Mouse (Mus musculus) forebrain, postnatal 0 days (tissue): Measurements from ENCODE around the gene Hfe. TPM values are rescaled to one million over a fixed set of nuclear protein-coding genes. Genes with fewer than 3 reads are reported as not detected.

Source experiments
- ATAC-seq: fragments of 200-750 bp; cut with Nextera tagmentation; 2 replicates; pipeline ENCODE4 v1.8.0; 2017; ENCODE audit warnings: mild to moderate bottlenecking, moderate library complexity
- DNase-seq: peaks from one replicate; pipeline ENCODE4 v3.0.0-alpha.2; 2015
- H3K27ac ChIP-seq: fragments of 300-500 bp; sonication (generic); 2 replicates; pipeline ENCODE4 v1.5.1; 2014; ENCODE audit warnings: low read depth, mild to moderate bottlenecking, antibody characterized with exemption, low read length, moderate library complexity, mixed read lengths
- H3K27me3 ChIP-seq: fragments of 300-500 bp; sonication (generic); 2 replicates; pipeline ENCODE4 v1.6.1; 2014; ENCODE audit warnings: mild to moderate bottlenecking, low read length, mixed read lengths; ENCODE audit not compliant: insufficient read depth
- H3K36me3 ChIP-seq: fragments of 300-500 bp; sonication (generic); 2 replicates; pipeline ENCODE4 v1.6.1; 2014; ENCODE audit warnings: mild to moderate bottlenecking, moderate library complexity; ENCODE audit not compliant: insufficient read depth
- H3K4me1 ChIP-seq: fragments of 300-500 bp; sonication (generic); 2 replicates; pipeline ENCODE4 v1.6.1; 2014; ENCODE audit warnings: antibody characterized with exemption; ENCODE audit not compliant: insufficient read depth
- H3K4me2 ChIP-seq: fragments of 300-500 bp; sonication (generic); 2 replicates; pipeline ENCODE4 v1.6.1; 2014; ENCODE audit warnings: low read depth, mild to moderate bottlenecking, moderate library complexity
- H3K4me3 ChIP-seq: fragments of 300-500 bp; sonication (generic); 2 replicates; pipeline ENCODE4 v1.5.1; 2014; ENCODE audit warnings: low read depth, low read length, mixed read lengths
- H3K9ac ChIP-seq: fragments of 300-500 bp; sonication (generic); 2 replicates; pipeline ENCODE4 v1.6.1; 2014; ENCODE audit warnings: mild to moderate bottlenecking
- H3K9me3 ChIP-seq: fragments of 300-500 bp; sonication (generic); 2 replicates; pipeline ENCODE4 v1.6.1; 2016; ENCODE audit warnings: low read length
- CTCF ChIP-seq: sonication (generic); IDR thresholded peaks from 2 replicates; pipeline ENCODE4 v1.5.1; 2016; ENCODE audit warnings: antibody characterized with exemption, control low read depth, low read depth
- WGBS: fragments of 180-500 bp; shearing (Covaris S2); extraction: QIAGEN DNeasy Blood & Tissue Kit; methylation state at CpG from one replicate; pipeline ENCODE4 v1.1.7; 2014; 5-methylcytosine and 5-hydroxymethylcytosine counted together
- polyA plus RNA-seq: library from polyadenylated mRNA; unstranded; fragments of >200 nt; fragmentation: Nextera tagmentation; extraction: Ambion mirVana; gene quantifications from 2 replicates; pipeline ENCODE4 v1.2.1, GENCODE M21; 2015
- total RNA-seq: library from RNA; depleted of rRNA; stranded (reverse); fragments of >200 nt; gene quantifications from 2 replicates; pipeline ENCODE4 v1.2.3, GENCODE M21; 2014

Hfe gene
- total and polyA plus RNA-seq, 2 experiments from 2014 or later = 3.6 to 6.0 TPM

- Histone ChIP-seq H3K4me2 (no peak overlapping the region), H3K27me3 (no peaks in the 10 kb centered on the region), H3K9ac (no peak overlapping the region), H3K27ac (no peak overlapping the region), H3K9me3 (no peaks in the 10 kb centered on the region), H3K36me3 (no peaks in the 10 kb centered on the region), H3K4me1 (no peaks in the 10 kb centered on the region), H3K4me3 (no peak overlapping the region)
- DNase-seq (peak; percentile 70), ATAC-seq (peak; percentile 32)
- TF ChIP-seq CTCF = peak; percentile 87
- 35% methylated on average over 8 of the region's 8 CpGs for whole genome bisulfite sequencing
These were observed 9.7 kb downstream of the Hfe start for GRCm38 (mm10) chr13:23700786-23701520.

GRCm38 (mm10) chr13:23699767-23700166 lies 10.9 kb downstream of the Hfe start:
- no peaks in the 10 kb centered on the region for H3K4me1 ChIP-seq
- H3K9ac ChIP-seq = no peak overlapping the region
- no peak for ATAC-seq
- no peak for DNase-seq
- 0 out of 2 replicates have a peak, but pooled peaks have one; percentile 4 for TF ChIP-seq CTCF
- no peaks in the 10 kb centered on the region for H3K27me3 ChIP-seq
- H3K27ac ChIP-seq = no peak overlapping the region
- WGBS = 70% methylated on average over 3 of the region's 3 CpGs
- H3K4me3 ChIP-seq = no peak overlapping the region
- H3K36me3 ChIP-seq = no peaks in the 10 kb centered on the region
- H3K4me2 ChIP-seq = no peak overlapping the region
- no peaks in the 10 kb centered on the region for H3K9me3 ChIP-seq

GRCm38 (mm10) chr13:23698996-23699395 lies 11.7 kb downstream of the Hfe start:
- Histone ChIP-seq H3K9ac (no peak overlapping the region; the same call in 1 of the 2 replicates), H3K9me3 (no peaks in the 10 kb centered on the region), H3K36me3 (no peaks in the 10 kb centered on the region), H3K4me3 (no peak overlapping the region), H3K27ac (no peak overlapping the region), H3K4me1 (no peaks in the 10 kb centered on the region), H3K27me3 (no peaks in the 10 kb centered on the region), H3K4me2 (peak overlapping the region; percentile 70)
- no peak for ATAC-seq
- whole genome bisulfite sequencing = 42% methylated on average over 6 of the region's 6 CpGs
- no peak for TF ChIP-seq CTCF
- DNase-seq = no peak

- Histone ChIP-seq H3K4me2 (peak within 1 kb of the TSS; percentile 70), H3K36me3 (no peaks in the 10 kb centered on the region), H3K27ac (peak within 1 kb of the TSS; percentile 86), H3K27me3 (no peaks in the 10 kb centered on the region), H3K4me1 (no peaks in the 10 kb centered on the region), H3K9ac (peak within 1 kb of the TSS; percentile 63), H3K4me3 (peak within 1 kb of the TSS; percentile 40), H3K9me3 (no peaks in the 10 kb centered on the region)
- DNase-seq (peak; percentile 99), ATAC-seq (peak; percentile 96)
- WGBS = 1% methylated on average over 22 of the region's 22 CpGs
- TF ChIP-seq CTCF = peak; percentile 37
These were observed 12.4 kb downstream of the Hfe start, which contains the start of gene Hist1h4c for GRCm38 (mm10) chr13:23698300-23698693. Gene Hist1h4c, minus strand, starts transcription at chr13:23698454.

- ATAC-seq (peak; percentile 75), DNase-seq (peak; percentile 78)
- H3K36me3 ChIP-seq = no peaks in the 10 kb centered on the region
- under 1% methylated on average over 22 of the region's 32 CpGs for WGBS
- H3K4me2 ChIP-seq = peak overlapping the region; percentile 70
- no peaks in the 10 kb centered on the region for H3K9me3 ChIP-seq
- peak overlapping the region; percentile 40 for H3K4me3 ChIP-seq
- no peaks in the 10 kb centered on the region for H3K27me3 ChIP-seq
- H3K9ac ChIP-seq = peak overlapping the region; percentile 63
- H3K27ac ChIP-seq = peak overlapping the region; percentile 86
- peak; percentile 77 for TF ChIP-seq CTCF
- H3K4me1 ChIP-seq = no peaks in the 10 kb centered on the region
These were observed 13.0 kb downstream of the Hfe start for GRCm38 (mm10) chr13:23697491-23698299.

GRCm38 (mm10) chr13:23696061-23696474 lies 14.6 kb downstream of the Hfe start:
- DNase-seq = no peak
- Histone ChIP-seq H3K4me3 (no peak overlapping the region), H3K9me3 (no peaks in the 10 kb centered on the region), H3K4me2 (no peak overlapping the region), H3K27me3 (no peaks in the 10 kb centered on the region), H3K36me3 (no peaks in the 10 kb centered on the region), H3K4me1 (no peaks in the 10 kb centered on the region), H3K9ac (no peak overlapping the region), H3K27ac (no peak overlapping the region)
- 71% methylated on average over 15 of the region's 15 CpGs for WGBS
- no peak for TF ChIP-seq CTCF
- no peak for ATAC-seq

- H3K27ac ChIP-seq = no peak within 1 kb of the TSS
- H3K4me1 ChIP-seq = no peaks in the 10 kb centered on the region
- no peak within 1 kb of the TSS for H3K9ac ChIP-seq
- H3K4me2 ChIP-seq = no peak within 1 kb of the TSS
- H3K9me3 ChIP-seq = no peaks in the 10 kb centered on the region
- H3K27me3 ChIP-seq = no peaks in the 10 kb centered on the region
- H3K4me3 ChIP-seq = no peak within 1 kb of the TSS
- DNase-seq (no peak), ATAC-seq (no peak)
- 59% methylated on average over 12 of the region's 13 CpGs for WGBS
- H3K36me3 ChIP-seq = no peaks in the 10 kb centered on the region
- TF ChIP-seq CTCF = no peak
These were observed 15.1 kb downstream of the Hfe start, which contains the start of gene Hist1h1t for GRCm38 (mm10) chr13:23695514-23695913. Gene Hist1h1t, plus strand, starts transcription at chr13:23695814.
